Mouse (Mus musculus) c-Kit-positive CD71-positive TER-119-positive erythroid progenitor cells, embryonic 14.5 days (primary cell): ENCODE data around the gene Olfr905.

ENCODE experiments used
- DNase-seq: peaks from one replicate; pipeline ENCODE4 v3.0.0-alpha.2; 2013; ENCODE audit warnings: low spot score

Olfr905 gene

DNA sequence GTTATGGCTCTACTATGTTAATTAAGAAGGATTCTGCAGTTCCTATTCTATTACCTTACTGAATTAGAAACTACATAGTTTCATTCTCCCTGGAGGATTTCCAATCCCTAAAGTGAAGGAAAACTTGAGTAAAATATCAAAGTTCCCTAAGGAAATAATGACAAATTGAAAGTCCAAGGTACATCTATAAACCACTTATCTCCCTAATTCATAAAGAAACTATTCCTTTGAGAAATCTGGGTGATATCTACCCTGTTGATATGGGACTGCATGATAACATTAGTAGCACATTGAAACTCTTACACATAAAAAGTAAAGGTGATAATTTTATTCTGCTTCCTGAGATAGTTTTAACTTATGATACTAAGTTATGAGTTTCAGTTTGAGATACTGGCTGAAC lies at the start of gene Olfr905:
Olfr905 (plus strand) TSS at position 301 of the 400 bp plus-strand sequence.
- no peak for DNase-seq

DNA sequence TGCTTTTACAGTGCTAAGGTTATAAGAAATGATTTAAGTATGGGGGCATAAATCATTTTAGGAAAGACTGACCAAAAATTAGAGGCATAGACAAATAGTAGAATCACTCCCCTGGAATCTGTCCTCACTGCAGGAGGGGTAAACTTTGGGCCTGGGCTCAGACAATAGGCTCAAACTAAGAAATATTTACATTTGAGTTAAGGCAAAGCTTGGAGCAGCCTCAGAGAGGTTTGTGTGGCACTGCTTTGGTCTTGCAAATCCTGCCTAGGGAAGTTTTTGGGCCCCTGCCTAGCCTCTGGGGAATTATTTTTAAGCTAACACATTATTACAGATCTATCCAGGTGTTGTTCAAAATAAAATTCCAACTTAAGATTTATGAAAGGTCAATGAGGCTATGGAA lies 47.1 kb upstream of the Olfr905 start:
- DNase-seq = no peak

DNA sequence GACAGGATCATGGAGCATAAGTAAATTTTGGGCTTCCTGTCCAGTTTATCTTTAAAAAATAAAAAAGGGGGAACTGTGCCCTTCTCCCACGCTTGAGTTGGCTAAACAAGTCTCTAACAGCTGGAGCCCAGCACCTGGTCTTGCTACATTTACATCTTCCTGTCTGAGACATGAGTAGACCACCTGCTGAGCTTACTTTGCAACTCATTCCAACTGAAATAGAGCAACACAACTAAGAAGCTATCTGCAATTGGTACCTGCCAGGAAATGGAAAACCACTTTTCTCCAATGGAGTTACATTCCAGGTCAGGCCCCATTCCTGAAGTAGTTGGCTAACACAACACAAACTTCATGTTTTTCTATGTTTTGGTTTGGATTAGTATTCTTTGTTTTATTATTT lies 43.9 kb upstream of the Olfr905 start:
- DNase-seq = no peak

DNA sequence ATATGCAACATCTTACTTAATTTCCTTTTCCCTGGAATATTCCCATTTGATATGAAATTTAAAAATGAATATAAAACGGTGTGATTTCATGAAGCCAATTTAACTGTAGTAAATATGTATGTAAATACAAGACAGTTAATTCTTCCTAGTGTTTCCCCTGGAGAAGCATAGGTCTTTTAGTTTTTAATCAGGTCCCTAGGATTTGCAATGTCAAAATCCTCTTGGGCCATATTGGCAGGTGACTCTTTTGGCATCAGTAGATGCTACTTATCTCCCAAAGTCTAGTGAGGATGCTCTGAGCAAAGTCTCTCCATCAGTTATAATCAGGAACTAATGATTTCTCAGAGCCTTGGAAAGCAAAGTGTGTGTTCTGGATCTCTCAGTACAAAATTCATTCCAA lies 41.8 kb upstream of the Olfr905 start, which contains the start of gene Olfr901:
Olfr901 (plus strand) TSS at position 301 of the 400 bp plus-strand sequence.
- no peak for DNase-seq

DNA sequence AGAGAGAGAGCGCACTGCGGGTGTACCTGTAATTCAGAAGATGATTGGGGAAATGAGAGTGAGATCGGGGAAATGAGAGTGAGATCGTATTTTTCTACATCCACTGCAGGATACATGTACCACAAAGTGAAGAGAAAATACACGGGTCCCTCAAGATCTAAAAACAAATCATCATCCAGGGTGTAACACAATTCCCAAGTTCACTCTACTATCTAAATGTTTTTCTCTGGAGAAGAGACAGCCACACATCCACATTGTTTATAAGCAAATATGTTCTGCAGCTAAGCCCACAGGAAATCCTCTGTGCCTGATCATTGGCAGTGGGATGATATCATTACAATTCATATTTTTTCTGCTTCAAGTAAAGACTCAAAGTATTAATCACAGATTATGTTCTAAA lies 23.6 kb upstream of the Olfr905 start, which contains the start of gene Olfr902:
Olfr902 (plus strand) TSS at position 301 of the 400 bp plus-strand sequence.
- DNase-seq = no peak

DNA sequence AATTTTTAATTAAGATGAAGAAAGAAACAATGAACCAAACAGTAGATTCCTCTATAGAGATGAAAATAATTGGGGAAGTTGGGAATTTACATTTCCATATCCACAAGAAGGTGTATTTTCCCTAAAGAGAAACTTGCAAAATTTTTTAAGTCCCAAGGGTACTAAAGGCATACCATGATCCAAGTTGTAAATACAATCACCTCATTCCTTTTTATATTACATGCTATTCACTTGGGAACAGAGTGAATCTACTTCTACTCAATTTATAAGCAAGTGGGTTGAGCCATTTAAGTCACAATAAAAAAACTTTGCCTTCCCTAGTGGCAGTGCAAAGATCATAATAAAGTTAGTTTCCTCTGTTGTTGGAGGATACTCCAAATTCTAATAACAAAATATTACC lies 8.1 kb upstream of the Olfr905 start, which contains the start of gene Olfr904:
Olfr904 (plus strand) TSS at position 301 of the 400 bp plus-strand sequence.
- DNase-seq = no peak

DNA sequence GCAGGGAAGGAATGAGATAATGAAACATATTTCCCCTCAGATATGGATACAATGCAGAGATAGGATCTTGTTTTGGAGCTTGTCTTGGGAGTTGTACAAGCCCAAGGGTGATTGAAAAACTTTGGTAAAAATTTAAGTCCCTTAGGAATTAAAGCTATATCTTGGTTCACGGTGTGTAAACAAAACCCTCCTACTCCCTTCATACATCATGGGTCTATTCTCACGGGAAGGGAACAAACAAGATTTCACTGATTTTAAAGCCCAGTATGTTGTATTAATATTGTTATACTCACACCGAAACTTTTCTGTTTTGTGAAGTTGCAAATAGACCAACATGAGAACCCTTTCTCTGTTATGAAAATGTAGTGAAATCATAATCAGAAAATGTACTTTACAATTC lies 15.9 kb downstream of the Olfr905 start, which contains the start of gene Olfr906:
Olfr906 (plus strand) TSS at position 301 of the 400 bp plus-strand sequence.
- no peak for DNase-seq

DNA sequence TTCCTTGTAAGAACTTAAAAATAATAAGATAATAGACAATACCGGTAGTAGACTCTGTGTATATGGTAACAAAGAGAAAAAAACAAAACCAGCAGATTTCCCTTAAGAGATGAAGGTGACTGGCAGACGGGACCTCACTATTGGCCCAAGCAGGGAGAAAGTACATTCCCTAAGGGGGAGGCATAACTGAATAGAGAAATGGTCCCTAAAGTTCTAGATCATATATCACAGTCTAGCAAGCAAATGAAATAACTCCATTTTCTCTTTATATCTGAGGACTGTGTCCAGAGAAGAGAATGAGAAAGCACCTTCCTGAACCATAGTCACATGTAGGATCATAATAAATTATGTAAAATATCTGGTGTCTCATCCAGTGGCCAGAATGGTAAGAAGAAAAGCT lies 24.6 kb downstream of the Olfr905 start, which contains the start of gene Olfr907:
Olfr907 (plus strand) TSS at position 301 of the 400 bp plus-strand sequence.
- DNase-seq = no peak

DNA sequence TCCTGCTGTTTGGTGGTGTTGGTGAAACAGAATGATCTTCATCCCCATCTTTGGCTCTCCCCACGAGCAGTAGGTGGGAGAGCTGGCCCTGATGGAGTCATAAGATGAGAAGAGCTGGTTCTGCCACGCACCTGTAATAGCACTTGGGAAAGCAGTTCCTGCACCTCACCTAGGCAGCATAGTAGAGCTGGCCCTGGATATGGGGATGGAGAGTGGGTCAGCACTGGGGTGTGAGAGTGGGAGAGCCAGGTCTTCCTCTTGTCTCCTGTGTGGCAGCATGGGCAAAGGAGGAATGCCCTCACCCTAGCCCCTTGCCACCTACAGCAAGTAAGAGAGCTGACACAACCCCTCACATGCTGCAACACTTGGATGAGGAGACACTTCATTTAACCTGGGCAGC lies 41.4 kb downstream of the Olfr905 start:
- DNase-seq = no peak

DNA sequence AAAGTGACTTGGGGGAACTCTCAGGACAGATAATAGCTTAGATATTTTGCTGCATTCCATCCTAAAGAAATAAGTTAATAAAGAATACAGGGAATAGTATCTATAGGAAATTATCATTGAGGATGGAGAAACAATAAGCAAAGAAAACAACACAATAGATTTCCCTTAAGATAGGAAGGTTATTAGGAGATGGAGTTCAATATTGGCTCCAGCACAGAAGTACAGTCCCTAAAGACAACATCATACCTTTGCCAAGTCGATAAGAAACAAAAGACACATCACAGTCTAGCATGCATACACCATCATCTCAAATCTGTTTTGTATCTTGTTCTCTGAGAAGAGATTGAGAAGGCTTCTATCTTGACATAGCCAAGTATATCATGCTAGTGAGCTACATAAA lies 50.4 kb downstream of the Olfr905 start, which contains the start of gene Olfr911-ps1:
Olfr911-ps1 (plus strand) TSS at position 301 of the 400 bp plus-strand sequence.
- no peak for DNase-seq
